Mouse (Mus musculus): ENCODE measurements around the gene Olfr532.

Gene Olfr532

DNA sequence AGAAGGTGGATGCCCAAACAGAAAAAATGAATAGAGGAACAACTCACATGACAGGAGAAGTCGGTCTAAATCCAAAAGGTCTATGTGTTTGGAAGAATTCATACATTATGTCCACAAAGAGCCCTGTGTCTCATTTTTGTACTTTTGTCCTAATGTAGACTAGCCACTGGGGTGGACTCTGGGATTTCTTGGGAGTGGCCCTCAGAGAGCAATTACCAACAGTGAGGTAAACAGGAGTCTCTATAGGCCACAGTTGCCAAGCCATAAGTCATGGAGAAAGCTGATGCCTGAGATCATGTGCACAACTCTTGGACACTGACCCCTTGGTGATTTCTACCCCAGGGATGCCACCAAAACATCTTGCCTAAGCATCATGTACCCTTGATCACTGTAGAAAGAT lies at the start of gene Olfr532:
Olfr532 (minus strand) TSS at position 101 of the 400 bp plus-strand sequence.
- 97% methylated on average over 1 of the region's 1 CpGs for WGBS

DNA sequence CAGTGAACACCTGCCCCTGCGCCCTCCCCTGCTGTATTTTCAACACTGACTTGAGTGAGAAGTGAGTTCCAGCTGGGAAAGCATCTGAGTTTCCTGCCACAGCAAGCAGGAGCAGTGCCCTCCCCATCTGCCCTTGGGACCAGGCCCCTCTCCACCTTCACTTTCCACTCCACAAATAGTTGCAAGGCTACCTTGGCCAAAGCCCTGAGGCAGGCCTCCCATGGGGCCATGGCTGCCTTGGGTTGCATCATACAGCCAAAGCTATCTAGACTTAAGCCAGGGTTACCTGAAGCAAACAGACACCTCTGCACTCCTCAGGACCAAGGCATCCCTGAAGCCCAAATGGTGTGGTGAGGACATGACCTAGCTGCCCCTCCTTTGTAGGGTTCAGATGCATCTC lies 41.6 kb upstream of the Olfr532 start, which contains the start of gene Olfr533:
Olfr533 (plus strand) TSS at position 301 of the 400 bp plus-strand sequence.
- 44% methylated on average over 1 of the region's 1 CpGs for whole genome bisulfite sequencing

DNA sequence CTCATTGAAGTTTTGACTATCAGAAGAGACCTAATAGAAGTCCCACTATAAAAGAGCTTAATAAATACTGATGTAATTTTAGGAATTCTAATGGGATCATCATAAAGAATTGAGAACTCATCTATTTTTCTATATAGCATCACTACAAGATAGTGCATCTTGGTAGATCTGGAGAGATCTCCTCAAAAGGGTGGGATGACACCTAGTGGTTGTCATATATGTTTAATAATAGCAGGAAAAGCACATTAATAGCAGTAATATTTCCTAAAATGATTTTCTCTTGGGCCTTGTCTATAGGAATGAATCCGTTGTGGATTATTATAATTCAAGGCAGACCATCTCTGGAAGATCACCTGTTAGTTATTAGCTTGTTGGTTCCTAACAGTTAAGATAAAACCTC lies 21.7 kb upstream of the Olfr532 start:
- 77% methylated on average over 1 of the region's 1 CpGs for WGBS

DNA sequence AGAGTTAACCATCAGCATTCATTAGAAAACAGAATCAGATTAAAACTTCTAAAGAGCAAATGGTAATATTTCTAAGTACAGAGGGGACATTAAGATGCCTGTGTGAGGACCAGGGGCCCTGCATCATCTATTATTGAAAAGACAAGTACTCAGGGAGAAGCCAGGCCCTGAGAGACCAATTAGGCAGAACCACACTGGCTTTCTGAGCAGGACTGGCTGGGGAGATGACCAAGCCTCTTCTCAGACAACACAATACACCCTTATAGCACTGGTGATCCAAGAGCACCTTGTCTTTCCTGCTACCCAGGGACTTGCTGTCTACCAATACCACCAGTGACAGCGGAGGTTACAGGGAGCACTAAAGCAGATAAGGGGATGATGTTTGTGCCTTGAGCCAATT lies 18.6 kb downstream of the Olfr532 start, which contains the start of gene Olfr531:
Olfr531 (minus strand) TSS at position 101 of the 400 bp plus-strand sequence.
- 90% methylated on average over 1 of the region's 1 CpGs for WGBS

DNA sequence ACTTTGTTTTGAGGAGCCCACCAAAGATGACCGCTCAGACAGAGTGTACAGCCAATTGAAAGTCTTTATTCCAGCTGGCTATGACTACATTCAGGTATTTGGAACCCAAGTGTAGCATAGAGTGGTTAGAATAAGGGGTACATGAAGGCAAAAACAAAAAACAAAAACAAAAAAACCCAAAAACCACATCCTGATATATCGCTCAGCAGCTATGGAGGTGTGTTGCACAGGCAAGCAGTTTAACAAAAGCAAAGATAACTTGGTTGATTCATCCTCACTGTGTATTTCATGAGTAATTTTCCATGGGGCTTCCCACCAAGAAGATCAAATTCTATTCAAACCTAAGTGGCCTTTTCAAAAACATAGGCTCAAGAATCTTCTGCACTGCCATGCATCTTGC lies 44.5 kb downstream of the Olfr532 start:
- WGBS = 94% methylated on average over 2 of the region's 2 CpGs

DNA sequence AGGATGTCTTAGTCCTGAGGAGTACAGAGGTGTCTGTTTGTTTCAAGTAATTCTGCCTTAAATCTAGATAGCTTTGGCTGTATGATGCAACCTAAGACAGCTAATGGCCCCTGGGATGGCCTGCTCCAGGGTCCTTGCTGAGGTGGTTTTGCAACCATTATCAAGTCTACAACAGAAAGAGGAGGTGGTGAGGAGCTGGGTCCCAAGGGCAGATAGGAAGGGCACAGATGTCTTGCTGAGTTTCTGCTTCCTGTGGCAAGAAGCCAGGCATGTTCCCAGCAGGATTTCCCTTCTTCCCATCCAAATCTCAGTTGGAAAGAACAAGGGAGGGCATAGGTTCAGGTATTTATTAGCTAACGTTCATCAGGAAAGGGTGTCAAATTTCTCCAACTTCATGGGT lies 45.2 kb downstream of the Olfr532 start, which contains the start of gene Olfr530:
Olfr530 (minus strand) TSS at position 101 of the 400 bp plus-strand sequence.
- 58% methylated on average over 1 of the region's 1 CpGs for WGBS

DNA sequence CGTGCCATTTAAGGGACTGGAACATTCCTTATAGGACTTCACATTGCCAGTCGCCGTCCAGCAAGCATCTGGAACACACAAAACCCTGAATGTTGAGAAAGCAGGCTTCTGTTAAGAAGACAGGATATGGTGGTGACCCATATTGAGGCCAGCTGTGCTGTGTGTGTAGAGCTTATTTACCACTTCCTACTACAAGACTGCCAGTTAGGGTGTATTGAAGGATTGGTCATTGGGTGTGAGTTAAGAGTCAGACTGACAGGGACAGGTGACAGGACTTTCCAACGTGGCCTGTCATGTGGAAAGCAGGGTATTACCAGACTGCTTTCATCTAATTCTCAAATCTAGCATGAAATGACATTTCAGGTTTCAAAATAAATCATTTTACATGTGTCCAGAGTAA lies 47.1 kb downstream of the Olfr532 start:
- WGBS = 84% methylated on average over 4 of the region's 4 CpGs
